Mouse (Mus musculus) liver, adult (tissue): ENCODE results near the gene Nek6.

Experiments used
- GATA4 ChIP-seq: IDR thresholded peaks from 2 replicates; pipeline ENCODE4 v1.6.1; 2014; ENCODE audit warnings: mild to moderate bottlenecking, low read length; ENCODE audit not compliant: insufficient replicate concordance

The Nek6 gene

DNA sequence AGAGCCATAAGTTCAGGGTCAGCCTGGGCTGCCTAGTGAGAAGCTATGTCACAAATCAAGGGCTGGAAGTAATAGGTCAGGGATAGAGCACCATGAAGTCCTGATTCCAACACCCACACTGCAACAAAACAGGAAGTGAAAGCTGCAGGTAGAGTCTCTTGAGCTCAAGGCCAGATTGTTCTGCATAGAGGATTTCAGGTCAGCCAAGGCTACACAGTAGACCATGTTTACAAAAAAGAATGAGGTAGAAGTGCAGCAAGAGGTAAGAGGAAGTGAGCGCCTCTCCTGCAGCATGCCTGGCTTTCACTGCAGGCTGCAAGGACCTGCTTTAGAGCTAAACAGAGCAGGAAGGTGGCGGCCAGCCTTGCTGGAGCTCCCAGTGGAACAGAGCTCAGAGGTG lies 63.3 kb downstream of the Nek6 start:
- TF ChIP-seq GATA4: no peak

DNA sequence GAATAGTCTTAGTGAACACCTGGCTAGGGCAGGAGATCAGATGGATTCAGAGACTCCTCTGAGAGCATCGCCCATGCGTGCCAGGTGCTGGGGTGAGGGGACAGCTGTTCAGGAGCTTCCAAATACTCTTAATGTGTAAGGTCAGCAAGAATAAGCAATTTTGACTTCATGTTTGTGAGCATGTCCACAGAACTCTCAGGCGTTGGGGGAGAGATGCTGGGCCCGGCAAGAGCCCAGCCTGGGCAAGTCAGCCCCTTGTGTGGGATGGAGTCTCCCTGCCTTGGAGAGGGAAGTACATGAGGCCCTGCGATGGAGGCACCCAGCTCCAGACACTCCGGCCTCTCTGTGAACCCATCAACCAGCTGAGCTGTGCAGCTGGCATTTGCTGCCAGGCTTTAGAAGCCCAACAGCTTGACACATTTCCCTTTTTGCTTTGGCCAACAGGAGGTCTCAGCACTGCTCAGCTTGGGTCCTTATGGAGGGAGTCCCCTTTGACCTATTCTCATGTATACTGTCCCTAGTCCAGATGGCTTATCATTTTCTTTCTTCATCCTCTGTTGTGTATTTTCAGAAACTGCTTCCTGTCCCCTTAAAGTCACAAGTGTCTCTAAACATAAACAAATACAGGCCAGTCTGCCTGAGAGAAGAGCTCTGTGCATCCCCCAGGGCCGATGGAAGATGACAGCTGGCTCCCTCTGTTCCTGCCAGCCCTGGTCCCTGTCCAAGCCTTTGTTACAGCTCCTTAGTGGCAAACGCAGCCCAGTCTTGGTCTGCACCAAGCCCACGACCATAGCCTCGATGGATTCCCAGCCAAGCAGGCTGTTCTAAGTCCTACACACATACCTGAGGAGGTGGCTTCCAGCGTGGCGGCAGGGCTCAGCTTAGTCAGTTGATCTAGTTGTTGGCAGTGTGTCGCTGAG lies 67.4 kb downstream of the Nek6 start:
- no peak for TF ChIP-seq GATA4

DNA sequence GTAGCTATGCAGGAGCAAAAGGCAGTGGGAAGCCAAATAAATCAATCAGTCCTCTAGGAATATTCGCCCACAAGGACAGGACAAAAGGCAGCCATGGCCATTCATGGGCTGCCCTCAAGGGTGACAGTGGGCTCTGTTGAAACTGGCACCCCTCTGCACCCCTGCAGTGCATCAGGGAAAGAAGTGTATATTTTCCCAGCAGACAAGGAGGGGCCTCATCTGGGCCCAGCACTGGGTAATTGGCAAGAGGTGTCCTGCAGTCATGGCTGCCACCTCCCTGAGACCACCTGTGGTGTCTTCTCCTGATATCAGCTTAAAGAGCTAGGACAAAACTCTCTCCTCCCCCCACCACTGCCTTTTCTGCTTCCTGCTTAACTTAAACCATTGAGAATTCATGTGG lies 68.1 kb downstream of the Nek6 start:
- TF ChIP-seq GATA4: no peak

DNA sequence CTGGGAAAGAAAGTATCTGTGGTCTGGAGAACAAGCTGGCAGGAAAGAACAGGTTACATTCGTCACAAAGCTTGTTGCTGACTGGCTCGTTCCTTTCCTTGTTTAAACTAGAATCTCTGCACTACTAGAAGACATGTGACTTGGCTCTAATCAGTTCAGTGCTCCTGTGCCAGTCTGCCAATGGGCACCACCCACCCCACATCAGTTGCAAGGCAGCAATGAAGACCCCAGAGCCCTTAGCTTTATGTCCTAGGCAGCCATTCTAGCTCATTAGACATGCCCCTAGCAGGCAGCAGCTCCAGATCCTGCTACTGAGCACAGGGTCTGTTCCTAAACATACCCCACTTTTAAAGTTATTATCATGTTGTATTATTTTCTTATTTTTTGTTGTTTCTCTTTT lies 72.5 kb downstream of the Nek6 start:
- no peak for TF ChIP-seq GATA4

DNA sequence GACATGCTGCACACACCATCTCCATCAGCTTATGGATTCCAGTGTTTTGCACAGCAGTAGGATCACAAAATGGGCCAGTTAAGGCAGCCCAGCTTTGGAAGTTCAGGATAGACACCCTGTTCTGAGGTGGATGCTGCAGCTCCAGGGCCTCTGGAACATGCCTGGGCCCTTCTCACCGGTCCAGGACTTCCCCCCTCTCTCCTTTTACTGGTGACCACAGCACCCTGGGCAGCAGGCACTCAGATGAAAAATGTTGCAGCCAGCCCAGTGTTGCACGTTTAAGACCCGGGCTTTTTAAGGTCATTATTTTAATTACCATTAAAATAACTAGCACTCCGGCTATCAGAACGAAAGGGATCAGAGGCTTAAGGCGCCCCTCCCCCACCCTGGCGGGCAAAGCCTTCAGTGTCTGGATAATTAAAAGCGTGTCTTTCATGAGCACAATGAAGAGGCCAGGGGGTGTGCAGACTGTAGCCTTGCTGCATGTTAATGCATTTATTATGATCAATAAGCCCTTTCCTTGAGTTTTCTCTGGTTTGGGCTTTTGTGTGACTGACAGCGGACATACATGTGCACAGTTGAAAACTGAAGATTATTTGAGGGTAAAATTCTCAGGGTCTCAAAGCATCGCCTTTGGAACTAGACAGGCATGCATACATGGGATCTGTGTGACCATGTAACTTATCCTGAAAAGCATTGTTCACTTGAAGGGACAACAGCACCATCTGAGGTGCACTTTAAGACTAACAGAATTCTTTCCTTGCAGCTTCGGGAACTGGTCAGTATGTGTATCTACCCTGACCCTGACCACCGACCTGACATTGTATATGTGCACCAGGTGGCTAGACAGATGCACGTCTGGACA lies 73.3 kb downstream of the Nek6 start:
- no peak for TF ChIP-seq GATA4

DNA sequence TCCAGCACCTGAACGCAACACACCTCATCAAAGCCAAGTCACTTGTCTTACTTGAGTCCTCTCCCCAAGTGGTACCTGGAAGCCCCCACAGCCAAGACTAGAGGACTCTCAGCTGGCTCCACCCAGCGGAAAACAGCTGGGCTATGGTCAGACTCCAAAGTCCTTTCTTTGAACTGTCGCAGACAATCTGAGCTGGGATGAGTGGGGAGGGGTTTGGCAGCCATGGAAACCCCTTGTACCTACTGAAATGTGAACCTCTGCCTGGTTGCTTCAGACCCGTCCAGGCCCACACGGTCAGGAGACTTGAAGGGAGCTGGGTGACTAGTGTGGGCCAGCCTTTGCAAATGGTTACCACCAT lies 73.9 kb downstream of the Nek6 start:
- TF ChIP-seq GATA4: no peak

DNA sequence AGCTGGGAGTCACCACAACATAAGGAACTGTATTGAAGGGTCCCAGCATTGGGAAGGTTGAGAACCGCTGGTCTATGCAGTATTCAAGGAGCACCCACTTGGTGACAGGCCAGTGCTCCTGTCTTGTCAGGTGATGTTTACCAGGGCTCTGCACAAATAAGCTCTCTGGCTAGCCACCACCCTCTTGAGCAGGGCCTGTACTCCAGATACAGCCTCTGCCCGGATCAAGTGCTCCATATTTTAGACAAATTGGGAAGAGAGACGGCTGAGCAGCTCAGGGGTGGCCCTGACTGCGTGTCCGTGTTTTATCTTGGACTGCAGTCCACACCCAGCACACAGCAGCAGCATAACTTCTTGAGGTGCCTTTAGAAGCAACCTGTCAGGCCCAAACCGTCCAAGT lies 75.3 kb downstream of the Nek6 start:
- no peak for TF ChIP-seq GATA4

DNA sequence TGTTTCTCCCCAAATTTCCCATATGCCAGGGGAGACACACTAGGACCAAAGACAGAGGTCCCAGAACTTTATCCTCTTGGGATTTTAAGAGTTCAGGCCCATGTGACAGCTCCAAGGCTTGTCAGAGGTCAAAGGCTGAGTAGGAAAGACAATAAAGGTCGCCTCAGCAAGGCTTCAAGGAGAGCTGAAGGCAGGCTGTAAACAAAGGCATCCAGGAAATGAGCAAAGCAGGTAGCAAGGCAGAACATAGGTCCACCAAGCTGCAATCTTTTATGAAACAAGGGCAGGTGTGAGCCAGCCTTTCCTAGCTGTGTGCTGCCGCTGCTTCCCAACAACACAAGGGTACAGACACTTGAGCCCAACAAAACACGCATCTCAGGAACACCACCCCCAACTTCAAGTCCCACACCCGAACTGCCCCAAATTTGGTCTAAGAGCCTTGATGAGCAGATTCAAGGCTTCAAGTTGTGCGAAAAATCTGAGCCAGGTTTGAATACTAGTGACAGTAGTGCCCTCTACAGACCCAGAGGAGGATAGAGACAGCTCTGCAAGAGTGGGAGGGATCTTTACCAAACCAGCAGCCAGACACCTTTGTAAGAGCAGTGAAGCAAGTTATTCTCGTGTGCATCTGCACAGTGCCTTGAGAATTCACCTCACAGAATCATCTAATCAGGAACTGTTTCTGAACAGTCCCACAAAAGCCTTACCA lies 80.5 kb downstream of the Nek6 start:
- TF ChIP-seq GATA4: no peak

DNA sequence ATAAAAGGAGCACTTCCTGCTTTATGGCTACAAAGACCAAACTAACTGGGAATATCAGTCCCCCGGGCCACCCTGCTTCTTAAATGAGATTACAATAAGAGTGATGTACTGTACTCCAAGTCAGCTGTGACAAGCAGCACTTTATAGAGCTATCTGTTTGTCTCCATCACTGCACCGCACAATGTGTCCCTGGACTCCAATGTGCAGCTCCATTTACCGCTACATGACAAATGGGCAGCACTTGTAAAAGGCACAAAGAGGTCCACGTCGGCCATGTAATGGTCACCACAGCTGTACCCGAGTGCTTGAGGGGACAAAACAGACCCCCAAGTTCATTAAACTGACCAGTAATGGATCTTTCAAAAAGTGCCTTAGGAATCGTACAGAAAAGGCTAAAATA lies 83.4 kb downstream of the Nek6 start:
- no peak for TF ChIP-seq GATA4

DNA sequence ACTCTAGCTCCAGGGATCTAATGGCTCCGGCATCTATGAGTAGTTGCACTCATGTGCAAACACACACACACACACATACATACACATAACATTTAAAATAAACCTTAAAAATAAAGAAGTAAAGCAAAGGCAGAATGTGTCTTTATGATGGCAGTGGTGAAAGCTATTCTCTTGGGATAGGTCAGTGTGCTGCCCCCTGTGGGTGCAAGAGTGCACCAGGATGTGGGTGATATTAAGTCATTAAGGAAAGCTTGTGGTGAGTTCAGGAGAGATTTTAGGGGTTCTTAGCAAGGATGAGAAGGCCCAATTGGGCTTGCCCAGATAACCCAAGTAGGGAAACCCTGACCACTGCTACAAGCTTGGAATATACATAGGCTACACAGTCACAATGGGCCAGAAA lies 86.5 kb downstream of the Nek6 start:
- TF ChIP-seq GATA4: no peak

DNA sequence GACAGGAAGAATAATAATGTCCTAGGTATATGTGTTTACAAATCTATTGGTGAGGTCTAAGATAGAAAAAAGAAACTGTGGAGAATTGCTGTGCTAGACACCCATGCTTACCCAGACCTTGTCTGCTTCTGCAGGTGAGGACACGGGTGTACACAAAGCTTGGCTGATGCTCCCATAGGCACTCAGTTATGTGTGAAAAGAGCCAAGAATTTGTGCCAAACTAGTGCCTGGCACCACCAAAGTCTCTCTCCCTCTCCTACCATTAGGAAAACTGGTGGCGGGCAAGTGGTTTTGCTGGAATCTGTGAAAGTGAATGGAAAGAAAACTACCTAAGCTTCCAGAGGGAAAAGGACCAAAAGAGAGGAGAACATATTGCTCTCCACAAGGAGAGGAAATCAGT lies 87.0 kb downstream of the Nek6 start:
- TF ChIP-seq GATA4: no peak

DNA sequence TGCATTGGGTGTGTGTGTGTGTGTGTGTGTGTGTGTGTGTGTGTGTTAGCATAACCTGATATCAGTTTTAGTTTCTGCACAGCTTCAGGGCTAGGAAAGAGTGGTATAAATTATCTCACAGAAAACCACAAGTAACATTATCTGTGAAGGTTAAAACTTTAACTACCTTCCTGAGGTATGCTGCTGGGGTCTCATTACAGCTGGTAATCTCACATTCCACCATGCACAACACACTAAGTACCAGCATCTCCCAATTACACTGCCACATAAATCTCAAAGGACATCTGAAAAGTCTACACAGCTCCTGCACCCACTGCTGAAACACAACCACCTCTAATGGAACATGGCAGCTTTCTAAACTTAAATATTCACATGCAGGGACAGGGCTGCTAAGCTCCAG lies 89.4 kb downstream of the Nek6 start:
- no peak for TF ChIP-seq GATA4

DNA sequence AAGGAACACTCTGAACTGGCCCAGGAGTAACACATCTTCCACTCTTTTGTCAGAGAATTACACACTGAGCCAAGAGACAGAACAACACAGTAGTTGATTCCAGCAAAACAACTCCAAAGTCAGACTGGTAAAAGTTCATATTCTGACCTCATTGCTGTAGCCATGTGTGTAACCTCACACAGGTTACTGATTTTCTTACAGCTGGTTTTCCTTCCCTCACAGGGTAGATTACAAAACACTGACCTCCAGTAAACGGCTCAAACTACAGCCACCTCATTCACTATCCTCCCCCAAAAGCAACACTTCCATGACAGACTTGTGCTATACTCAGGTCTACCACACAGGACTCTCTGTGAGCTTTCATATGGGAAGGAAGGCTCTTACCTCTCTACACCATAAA lies 96.3 kb downstream of the Nek6 start:
- TF ChIP-seq GATA4: no peak

DNA sequence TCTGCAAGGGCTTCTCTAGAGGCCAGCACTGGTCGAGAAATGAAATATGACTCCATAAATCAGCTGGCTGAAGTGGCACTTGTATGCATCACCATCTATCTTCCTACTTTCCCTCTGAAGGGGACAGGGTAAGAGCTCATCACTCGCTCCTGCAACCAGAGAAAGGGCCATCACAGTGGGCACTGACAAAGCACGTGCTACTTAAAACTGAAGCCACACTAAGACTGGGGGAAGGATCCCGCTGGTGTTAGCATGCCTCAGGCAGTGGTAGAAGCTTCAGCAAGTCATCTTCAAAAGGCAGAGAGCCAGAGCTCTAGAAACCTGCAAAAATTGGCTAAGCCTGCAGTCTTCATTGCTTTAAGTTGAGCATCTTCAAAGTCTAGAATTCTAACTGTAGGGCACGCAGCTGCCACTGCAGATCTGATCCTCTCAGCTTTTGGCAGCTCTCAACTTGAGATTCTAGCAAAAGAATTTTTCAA lies 97.4 kb downstream of the Nek6 start:
- TF ChIP-seq GATA4: no peak

DNA sequence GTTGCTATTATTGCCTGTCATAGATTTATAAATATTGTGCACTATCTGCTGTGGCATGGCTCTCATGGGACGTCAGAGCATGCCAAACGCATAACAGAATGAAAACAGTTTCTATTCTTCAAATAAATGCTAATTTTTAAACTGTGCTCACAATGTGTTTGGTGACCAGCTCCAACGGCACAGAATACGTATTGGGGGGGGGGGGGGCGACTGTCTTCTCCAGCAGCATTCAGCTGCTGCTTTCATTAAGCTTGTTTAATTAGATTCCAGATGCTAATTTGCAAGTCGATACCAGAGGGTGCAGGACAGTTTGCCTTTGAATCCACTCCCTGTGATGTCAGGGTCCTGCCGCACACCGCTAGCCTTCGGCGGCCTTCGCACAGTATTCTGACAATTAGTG lies 97.9 kb downstream of the Nek6 start:
- TF ChIP-seq GATA4: no peak
